ENCODE assay signal across 28 mouse cellular contexts in genomic region chr9:112047903-112048467, GRCm38 (mm10).
"Had no signal": no experiment of that assay in that cellular context is flagged by ENCODE, and none has a peak within 500 bp of the region (broad histone marks: within the 10 kb centered on the region; RNA-seq: fewer than 3 reads in every experiment).

No protein-coding gene starts in this region.

- ATAC-seq: hindbrain, embryonic 16.5 days; inflammation-experienced regulatory T-cells, adult 6 months; intestine, embryonic 15.5 days; intestine, postnatal 0 days had no signal

- H3K27ac ChIP-seq: gastrocnemius, adult 2 months; heart, embryonic 10.5 days; hindbrain, embryonic 10.5 days; hindbrain, embryonic 12.5 days; hindbrain, embryonic 14.5 days; intestine, embryonic 15.5 days; layer of hippocampus, adult 2 months; left cerebral cortex, adult 2 months; limb, embryonic 10.5 days; limb, embryonic 12.5 days; liver, embryonic 13.5 days; liver, embryonic 15.5 days had no signal

- H3K4me2 ChIP-seq: heart, embryonic 12.5 days; hindbrain, embryonic 12.5 days; hindbrain, embryonic 14.5 days; intestine, embryonic 15.5 days; limb, embryonic 12.5 days; liver, embryonic 11.5 days; liver, embryonic 13.5 days; liver, embryonic 15.5 days had no signal

- H3K36me3 ChIP-seq: heart, embryonic 10.5 days; heart, embryonic 12.5 days; hindbrain, embryonic 10.5 days; hindbrain, embryonic 12.5 days; intestine, embryonic 15.5 days; limb, embryonic 10.5 days; limb, embryonic 12.5 days; liver, embryonic 13.5 days; liver, embryonic 15.5 days had no signal

- H3K9ac ChIP-seq: heart, embryonic 12.5 days; hindbrain, embryonic 12.5 days; hindbrain, embryonic 14.5 days; intestine, embryonic 15.5 days; limb, embryonic 12.5 days; liver, embryonic 13.5 days; liver, embryonic 15.5 days had no signal

- H3K27me3 ChIP-seq: heart, embryonic 12.5 days; hindbrain, embryonic 12.5 days; intestine, embryonic 15.5 days; limb, embryonic 12.5 days; liver, embryonic 13.5 days; liver, embryonic 15.5 days had no signal

- H3K9me3 ChIP-seq: heart, embryonic 10.5 days; hindbrain, embryonic 10.5 days; hindbrain, embryonic 12.5 days; intestine, embryonic 15.5 days; limb, embryonic 10.5 days; limb, embryonic 12.5 days; liver, embryonic 13.5 days; liver, embryonic 15.5 days had no signal

- H3K4me3 ChIP-seq: gastrocnemius, adult 2 months; heart, embryonic 10.5 days; heart, embryonic 12.5 days; hindbrain, embryonic 10.5 days; hindbrain, embryonic 12.5 days; intestine, embryonic 15.5 days; layer of hippocampus, adult 2 months; left cerebral cortex, adult 2 months; limb, embryonic 10.5 days; limb, embryonic 12.5 days; liver, embryonic 13.5 days; liver, embryonic 15.5 days had no signal

- H3K4me1 ChIP-seq: heart, embryonic 10.5 days; heart, embryonic 12.5 days; hindbrain, embryonic 10.5 days; hindbrain, embryonic 12.5 days; intestine, embryonic 15.5 days; limb, embryonic 10.5 days; limb, embryonic 12.5 days; liver, embryonic 13.5 days; liver, embryonic 15.5 days had no signal

- DNase-seq: gastrocnemius, adult 2 months; gastrocnemius, postnatal 10 days; gastrocnemius, postnatal 25 days; heart, adult 18-20 months; heart, postnatal 10 days; heart, postnatal 4 days; kidney, adult 18-20 months; kidney, adult 8-10 months; kidney, postnatal 10 days; kidney, postnatal 25 days; kidney, postnatal 4 days; liver; liver, embryonic 13.5 days had no signal
